Mouse (Mus musculus): Measurements from ENCODE around the gene Necap2. TPM values are rescaled to one million over a fixed set of nuclear protein-coding genes. Genes with fewer than 3 reads are reported as not detected.

Gene Necap2
- polyA plus RNA-seq, 1 experiment: 47.2 TPM

DNA sequence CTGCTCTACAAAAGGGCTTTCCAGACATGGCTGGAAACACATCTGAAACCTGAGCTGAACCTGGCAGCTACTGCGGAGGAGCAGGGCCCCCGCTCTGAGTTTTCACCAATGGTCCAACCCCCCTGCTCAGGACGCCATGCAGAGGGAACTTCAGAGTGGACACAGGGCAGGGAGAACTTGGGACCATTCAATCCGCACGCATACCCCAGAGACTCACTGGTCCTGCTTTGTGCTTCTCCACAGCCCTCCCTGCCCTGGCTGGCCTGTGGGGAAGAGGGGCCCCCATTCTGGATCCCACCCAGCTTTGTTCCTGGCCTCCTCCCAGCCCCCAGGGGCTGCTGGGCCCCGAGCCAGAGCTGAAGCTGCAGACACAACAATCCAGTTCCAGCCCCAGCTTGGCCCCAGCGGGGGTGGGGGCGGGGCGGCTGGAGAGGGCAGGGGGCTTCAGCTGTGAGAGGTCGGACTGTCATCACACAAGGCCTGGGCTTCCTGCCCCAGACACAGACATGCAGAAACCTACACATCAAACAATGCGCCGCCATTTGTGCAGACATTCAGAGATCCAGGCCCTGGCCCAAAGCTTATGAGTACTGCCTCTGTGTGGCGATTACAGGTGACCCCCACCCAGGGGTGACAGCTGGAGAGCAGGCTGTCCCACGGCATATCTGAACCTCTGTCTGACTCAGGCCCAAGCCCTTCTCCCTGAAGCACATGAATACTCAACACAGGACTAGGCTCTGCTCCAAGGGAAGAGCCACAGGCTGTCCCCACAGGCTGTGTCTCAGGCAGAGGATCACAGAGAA, 57.1 kb downstream of the Necap2 start:
- Histone ChIP-seq H3K4me3 (ENCODE audit: insufficient read depth, low read length) (no peak overlapping the region), H3K4me1 (ENCODE audit: control insufficient read depth, insufficient read depth, low read length) (no peaks in the 10 kb centered on the region), H3K27ac (ENCODE audit: insufficient read depth, low read length) (no peak overlapping the region)
- TF ChIP-seq POLR2A (IDR thresholded peaks at IDR 0.05; ENCODE audit: low read depth, low read length) (no peak), CTCF (IDR thresholded peaks at IDR 0.05; ENCODE audit: borderline replicate concordance, insufficient read depth, low read length) (no peak)

GRCm38 (mm10) chr4:141020220-141020619, 57.9 kb downstream of the Necap2 start:
- Histone ChIP-seq H3K27ac (ENCODE audit: insufficient read depth, low read length) (no peak overlapping the region), H3K4me1 (ENCODE audit: control insufficient read depth, insufficient read depth, low read length) (no peaks in the 10 kb centered on the region), H3K4me3 (ENCODE audit: insufficient read depth, low read length) (no peak overlapping the region)
- TF ChIP-seq POLR2A (IDR thresholded peaks at IDR 0.05; ENCODE audit: low read depth, low read length) (no peak), CTCF (IDR thresholded peaks at IDR 0.05; ENCODE audit: borderline replicate concordance, insufficient read depth, low read length) (no peak)

GRCm38 (mm10) chr4:141017657-141018436, 60.3 kb downstream of the Necap2 start:
- H3K27ac ChIP-seq (ENCODE audit: insufficient read depth, low read length): no peak overlapping the region
- TF ChIP-seq POLR2A (IDR thresholded peaks at IDR 0.05; ENCODE audit: low read depth, low read length) (no peak), CTCF (IDR thresholded peaks at IDR 0.05; ENCODE audit: borderline replicate concordance, insufficient read depth, low read length) (no peak)
- no peaks in the 10 kb centered on the region for H3K4me1 ChIP-seq (ENCODE audit: control insufficient read depth, insufficient read depth, low read length)
- no peak overlapping the region for H3K4me3 ChIP-seq (ENCODE audit: insufficient read depth, low read length)

Other genes with a start within 250 kb of the Necap2 start
- gene Padi1, start 232.6 kb downstream of the Necap2 start, polyA plus RNA-seq (2011; ENCODE audit: insufficient read length, low read depth, missing spikeins): not detected in 2 replicates
- gene Padi2, start 172.0 kb downstream of the Necap2 start, polyA plus RNA-seq (2011; ENCODE audit: insufficient read length, low read depth, missing spikeins): not detected in 2 replicates
- 122 and 124 TPM in 2 replicates for gene Sdhb, start 117.2 kb downstream of the Necap2 start, polyA plus RNA-seq (2011; ENCODE audit: insufficient read length, low read depth, missing spikeins)
- 12.3 and 16.6 TPM in 2 replicates for gene Atp13a2, start 91.5 kb downstream of the Necap2 start, polyA plus RNA-seq (2011; ENCODE audit: insufficient read length, low read depth, missing spikeins)
- 108 and 200 TPM in 2 replicates for gene Mfap2, start 67.9 kb downstream of the Necap2 start, polyA plus RNA-seq (2011; ENCODE audit: insufficient read length, low read depth, missing spikeins)
- gene Crocc, start 17.8 kb downstream of the Necap2 start, polyA plus RNA-seq (2011; ENCODE audit: insufficient read length, low read depth, missing spikeins): 10.3 and 12.5 TPM in 2 replicates
- not detected in 2 replicates for gene Spata21, start 10.0 kb upstream of the Necap2 start, polyA plus RNA-seq (2011; ENCODE audit: insufficient read length, low read depth, missing spikeins)
- gene Szrd1, start 61.4 kb upstream of the Necap2 start, polyA plus RNA-seq (2011; ENCODE audit: insufficient read length, low read depth, missing spikeins): 117 and 126 TPM in 2 replicates
- gene Fbxo42, start 69.6 kb upstream of the Necap2 start, polyA plus RNA-seq (2011; ENCODE audit: insufficient read length, low read depth, missing spikeins): 17.9 and 22.1 TPM in 2 replicates
- 1.3 and 2.1 TPM in 2 replicates for gene Rsg1, start 135.6 kb upstream of the Necap2 start, polyA plus RNA-seq (2011; ENCODE audit: insufficient read length, low read depth, missing spikeins)
- 15.2 and 16.4 TPM in 2 replicates for gene Arhgef19, start 161.1 kb upstream of the Necap2 start, polyA plus RNA-seq (2011; ENCODE audit: insufficient read length, low read depth, missing spikeins)
- 16.7 and 28.6 TPM in 2 replicates for gene Epha2, start 222.9 kb upstream of the Necap2 start, polyA plus RNA-seq (2011; ENCODE audit: insufficient read length, low read depth, missing spikeins)